Mouse (Mus musculus) G1E (cell line): Measurements from ENCODE around the gene Zfp523.

ENCODE experiments used
- CTCF ChIP-seq: IDR thresholded peaks from 2 replicates; pipeline ENCODE4 v1.5.1; 2012; ENCODE audit warnings: low read depth, low read length, inconsistent platforms, mixed read lengths
- GATA1 ChIP-seq: IDR thresholded peaks from 2 replicates; pipeline ENCODE4 v1.6.1; 2012; ENCODE audit warnings: borderline replicate concordance, low read length, inconsistent platforms, mixed read lengths
- POLR2AphosphoS5 ChIP-seq: IDR thresholded peaks from 2 replicates; pipeline ENCODE4 v1.6.1; 2012; ENCODE audit warnings: low read depth, low read length, inconsistent platforms; ENCODE audit not compliant: insufficient replicate concordance
- TAL1 ChIP-seq: conservative IDR thresholded peaks from 2 replicates; pipeline ENCODE4 v1.6.1; 2012; ENCODE audit warnings: low read depth, low read length, inconsistent platforms, mixed read lengths

DNA sequence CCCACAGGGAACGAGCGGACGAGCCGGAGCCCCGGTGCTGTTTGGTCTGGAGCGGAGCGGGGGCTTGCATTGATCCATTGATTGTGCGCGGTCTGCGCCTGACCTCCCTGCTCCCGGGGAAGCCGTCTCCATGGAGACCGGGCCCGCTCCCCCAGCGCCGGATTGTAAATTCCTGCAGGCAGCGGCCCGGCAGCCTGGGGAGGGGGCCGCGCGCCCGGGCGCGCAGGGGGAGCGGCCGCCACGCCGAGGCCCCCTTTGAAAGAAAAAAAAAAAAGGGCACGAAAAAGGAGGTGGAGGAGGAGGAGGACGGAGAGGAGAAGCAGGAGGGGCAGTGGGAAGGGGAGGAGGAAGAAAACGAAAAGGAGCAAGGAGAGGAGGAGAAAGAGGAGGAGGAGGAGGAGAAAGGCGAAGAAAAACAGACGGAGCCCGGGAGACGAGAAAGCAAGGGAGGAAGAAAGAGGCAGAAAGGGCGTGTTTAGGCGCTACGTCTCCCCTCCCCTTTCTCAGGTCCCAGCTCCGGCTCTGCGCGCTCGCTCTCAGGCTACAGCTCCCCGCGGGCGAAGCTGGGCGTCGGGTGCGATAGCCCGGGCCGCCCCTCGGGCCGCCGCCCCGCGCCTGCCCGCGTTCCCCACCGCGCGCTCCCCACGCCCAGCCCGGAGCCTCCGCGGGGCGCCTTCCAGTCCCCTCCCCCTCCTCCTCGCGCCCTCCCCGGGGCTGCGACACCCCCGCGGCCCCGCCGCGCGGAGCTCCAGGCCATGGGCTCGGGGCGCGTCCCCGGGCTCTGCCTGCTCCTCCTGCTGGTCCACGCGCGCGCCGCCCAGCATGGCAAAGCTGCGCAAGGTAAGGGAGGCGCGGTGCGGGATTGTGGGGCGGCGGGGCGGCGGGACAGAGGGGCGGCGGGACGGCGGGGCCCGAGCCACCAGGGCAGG, 34.9 kb upstream of the Zfp523 start, which contains the start of gene Scube3:
- TF ChIP-seq CTCF (no peak), TAL1 (no peak), GATA1 (no peak), POLR2AphosphoS5 (no peak)
